Mouse (Mus musculus): ENCODE data around the gene Samd4.

DNA sequence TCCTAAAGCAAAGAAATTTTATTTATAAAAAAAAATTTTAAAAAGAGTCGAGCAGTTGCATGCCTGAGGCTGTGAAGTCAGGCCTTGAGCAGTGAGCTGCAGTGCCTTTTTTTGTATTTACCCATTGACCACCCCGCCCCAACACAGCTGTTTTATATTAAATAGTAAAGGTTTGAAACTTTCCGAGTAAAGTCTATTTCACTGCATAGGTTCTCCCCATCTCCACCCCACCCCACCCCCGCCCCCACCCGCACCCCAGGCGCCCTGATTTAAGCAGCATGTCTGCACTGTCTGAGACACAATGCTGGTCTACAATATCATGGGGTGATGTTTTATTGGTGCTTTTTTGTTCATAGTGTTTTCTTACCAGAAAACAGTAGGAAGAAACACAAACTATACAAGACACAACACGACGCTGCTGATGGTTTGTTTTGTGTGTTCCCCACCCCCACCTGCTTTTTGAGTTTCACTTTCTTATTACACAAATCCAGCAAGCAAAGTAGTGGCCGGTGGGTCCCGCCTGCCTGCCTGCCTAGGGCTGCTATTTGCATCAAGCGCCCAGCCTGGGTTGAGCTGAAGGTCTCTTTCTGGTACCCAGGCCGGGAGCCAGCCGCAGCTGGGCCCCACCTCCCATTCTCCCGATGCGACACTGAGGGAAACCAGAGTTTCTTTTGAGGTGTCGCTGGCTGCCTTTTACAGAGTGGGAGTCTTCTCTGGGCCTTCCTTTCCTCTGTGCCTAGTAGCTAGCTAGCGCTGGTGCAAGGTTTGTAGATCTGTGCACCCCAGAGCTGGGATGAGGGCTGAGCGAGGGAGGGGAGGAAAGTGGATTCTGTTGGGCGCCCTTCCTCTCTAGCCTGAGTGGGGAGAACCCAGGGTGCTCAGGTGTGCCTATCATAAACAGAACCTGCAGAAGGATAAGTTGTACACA is 221.9 kb downstream of the Samd4 start:
- TF ChIP-seq CTCF (IDR thresholded peaks at IDR 0.05; ENCODE audit: low read depth, low read length): no peak
- TF ChIP-seq POLR2A (IDR thresholded peaks at IDR 0.05; ENCODE audit: borderline replicate concordance, low read depth, low read length): no peak

Data from bone marrow macrophage, adult 2 months (primary cell).